Mouse (Mus musculus) ovary, postnatal 10 days (tissue): ENCODE results near the gene Rgs6.

Experiments used
- DNase-seq: peaks from one replicate; pipeline ENCODE4 v3.0.0; 2022; ENCODE audit warnings: low spot score

The Rgs6 gene

DNA sequence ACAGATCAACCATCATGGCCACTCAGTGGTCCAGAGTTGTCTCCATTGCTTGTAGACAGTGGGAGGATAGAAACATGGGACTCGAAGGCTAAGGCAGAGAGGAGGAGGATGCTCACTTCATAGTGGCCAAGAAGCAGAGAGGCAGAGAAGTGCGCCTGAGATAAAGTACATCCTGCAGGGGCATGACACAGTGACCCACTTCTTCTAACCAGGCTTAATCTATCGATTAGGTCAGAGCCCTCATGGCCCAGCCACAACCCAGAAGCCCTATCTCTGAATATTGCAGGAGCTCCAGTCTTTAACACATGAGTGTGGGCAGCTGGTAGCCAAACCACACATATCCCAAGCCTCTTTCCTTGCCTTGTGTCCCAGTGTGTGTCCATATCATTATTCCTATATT is 385.7 kb downstream of the Rgs6 start:
- DNase-seq: no peak

DNA sequence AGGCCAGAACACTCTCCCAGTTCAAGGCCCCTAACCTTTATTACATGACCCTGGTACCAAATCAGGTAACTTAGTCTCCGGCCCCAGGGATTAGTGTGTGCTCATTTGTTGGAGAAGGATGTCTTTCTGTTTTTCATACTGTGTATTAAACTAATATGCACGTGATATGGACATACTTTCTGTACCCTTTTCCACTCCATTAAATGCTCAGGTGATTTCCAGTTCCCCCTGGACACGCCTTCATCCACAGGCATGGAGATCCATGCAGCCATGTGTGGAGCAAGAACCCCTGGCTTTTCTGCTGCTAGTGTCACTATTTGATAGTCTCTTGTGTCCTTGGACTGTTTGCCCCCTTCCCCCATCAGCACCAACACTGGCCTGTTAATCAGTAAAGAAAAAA is 390.2 kb downstream of the Rgs6 start:
- DNase-seq: no peak

DNA sequence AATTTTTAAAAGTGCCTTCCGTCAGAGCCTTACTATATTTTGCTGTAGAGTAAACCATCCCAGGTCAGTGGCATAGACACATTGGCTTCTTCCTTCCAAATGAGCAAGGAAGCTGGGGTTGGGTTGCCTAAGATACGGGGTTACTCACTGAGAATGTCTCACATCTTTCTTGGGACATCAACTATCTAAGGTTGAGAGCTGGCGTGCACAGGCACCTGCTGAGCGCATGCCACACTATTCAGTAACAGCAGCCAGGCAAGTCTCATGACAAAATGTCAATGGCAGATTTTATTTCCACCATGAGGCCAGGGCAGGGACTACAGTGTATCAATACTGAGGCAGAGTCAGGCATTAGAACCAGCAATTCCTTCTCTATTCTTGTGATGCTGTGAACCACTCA is 394.6 kb downstream of the Rgs6 start:
- DNase-seq: no peak

DNA sequence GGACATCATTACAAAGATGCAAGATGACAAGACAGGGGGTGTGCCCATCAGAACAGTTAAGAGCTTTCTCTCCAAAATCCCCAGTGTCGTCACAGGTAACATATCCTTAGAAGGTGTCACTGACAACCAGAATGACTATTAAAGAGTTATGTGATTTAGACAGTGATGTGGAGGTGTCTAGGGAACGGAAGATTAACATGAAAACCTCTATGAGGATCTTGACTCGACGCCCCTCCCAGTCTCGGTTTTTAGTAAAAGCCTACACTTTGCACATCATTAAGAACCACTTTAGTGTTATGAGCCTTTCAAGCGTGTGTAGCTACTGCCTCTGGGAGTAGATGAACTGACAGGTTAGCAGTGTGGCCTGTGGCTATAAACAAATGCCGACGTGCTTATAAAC is 397.2 kb downstream of the Rgs6 start:
- no peak for DNase-seq

DNA sequence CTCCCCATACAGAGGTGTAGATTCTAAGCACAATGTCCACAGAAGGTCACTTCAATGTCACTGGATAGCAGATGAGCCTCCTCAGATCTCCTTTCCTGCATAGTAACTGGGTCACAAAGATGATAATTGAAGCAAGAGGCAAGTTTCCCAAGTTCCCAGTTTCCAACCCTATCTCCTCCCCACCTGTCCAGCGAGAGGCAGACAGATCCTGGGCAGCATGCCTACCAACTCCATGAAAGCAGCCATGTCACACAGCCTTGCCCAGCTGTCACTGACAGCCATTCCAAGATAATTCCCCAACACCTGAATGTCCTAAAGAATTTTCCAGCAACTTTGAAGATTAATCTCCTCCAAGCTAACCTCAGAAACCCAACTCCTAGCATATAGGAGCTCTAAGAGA is 399.6 kb downstream of the Rgs6 start:
- no peak for DNase-seq

DNA sequence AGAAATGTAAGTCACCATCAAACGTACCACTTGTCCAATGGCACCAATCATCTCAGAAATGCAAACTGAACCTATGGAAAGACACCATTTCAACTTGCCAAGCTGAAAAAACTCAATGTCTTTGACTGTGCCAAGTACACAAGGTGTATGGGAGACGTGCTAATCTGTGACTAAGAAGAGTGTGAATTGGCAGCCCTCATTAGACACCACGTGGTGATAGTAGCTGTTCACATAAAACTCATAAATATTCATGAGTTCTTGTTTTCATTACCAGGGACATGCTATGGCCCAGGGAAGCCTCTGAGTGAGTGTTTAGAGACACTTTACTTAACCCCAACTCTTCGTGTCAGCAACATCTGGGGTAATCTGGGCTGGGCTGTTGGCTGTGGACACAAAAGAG is 405.8 kb downstream of the Rgs6 start:
- no peak for DNase-seq

DNA sequence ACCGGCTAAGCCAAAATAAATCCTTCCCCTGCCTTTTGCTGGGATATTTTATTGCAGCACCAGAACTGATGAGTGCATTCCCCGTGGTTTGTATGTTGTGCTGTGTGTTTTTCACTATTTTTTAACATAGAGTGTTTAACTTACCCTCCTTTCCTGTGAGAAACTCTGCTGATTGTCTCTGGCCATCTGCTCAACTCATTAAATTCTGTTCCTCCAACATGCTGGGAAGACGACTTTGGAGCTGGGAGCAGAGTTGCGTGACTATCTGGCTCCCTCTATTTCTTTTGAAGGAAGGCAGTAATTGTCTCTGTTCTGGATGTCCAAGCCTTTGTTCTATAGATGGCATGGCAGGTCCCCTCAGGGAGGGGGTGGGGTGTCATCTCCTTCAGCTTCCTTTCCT is 408.7 kb downstream of the Rgs6 start:
- DNase-seq: no peak

DNA sequence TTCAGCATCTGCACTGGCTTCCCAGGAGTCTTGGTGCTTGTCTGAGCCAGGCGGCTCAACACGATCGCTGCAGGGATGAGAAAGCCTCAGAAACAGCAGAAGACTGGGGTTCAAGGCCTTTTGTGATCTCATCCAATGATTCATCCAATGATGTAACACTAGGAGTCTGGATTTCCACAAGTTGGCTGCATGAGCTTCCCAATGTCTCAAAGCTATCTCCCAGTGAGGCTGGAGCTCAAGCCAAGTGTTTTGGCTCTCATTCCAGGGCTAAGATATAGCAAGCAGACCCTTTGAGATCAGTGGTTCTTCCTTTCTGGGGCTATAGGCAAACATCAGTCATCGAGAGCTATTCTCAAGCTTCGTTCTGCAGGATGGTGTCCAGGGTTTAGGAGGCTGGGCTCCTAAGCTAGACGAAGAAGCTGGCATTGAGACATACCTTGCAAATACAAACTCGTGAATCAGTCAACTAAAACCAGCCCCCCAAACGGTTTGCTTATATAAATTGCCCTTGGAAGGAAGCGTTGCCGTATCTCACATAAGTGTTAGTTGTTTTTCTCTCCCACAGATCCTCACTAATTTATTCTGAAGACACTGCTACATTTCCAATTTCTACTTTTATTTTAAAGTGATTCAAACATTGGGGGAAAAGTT is 410.7 kb downstream of the Rgs6 start:
- no peak for DNase-seq

DNA sequence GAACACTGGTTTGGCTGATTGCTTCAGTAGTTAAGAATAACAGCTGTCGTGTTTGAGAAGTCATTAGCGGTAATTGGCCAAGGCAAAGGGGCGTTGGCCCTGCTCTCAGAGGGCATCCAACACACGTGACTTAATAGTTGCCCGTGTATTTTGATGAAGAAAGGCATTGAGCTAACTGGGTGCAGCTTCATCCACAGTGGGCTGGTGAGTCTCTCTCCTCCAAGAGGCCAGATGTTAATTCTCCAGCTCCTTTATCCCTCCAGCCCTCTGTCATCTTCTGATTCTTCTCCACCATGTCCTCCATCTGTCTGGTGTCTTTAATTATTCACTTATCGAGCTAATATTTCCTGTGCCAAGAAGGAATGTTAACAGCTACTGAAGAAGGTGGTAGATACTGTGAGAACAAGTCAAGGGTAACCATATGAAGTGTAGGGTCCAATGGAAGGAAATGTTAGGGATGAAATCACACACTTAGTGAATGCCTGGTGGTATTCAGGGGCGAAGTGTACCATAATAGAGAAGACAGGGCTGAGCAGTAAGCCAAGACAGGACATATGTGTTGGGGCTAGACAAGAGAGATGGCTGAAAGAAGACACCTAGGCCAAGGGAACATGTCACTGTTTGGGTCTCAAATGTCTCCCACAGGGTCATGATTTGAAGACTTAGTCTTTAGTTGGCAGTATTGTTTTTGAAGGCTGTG is 411.4 kb downstream of the Rgs6 start:
- DNase-seq: no peak

DNA sequence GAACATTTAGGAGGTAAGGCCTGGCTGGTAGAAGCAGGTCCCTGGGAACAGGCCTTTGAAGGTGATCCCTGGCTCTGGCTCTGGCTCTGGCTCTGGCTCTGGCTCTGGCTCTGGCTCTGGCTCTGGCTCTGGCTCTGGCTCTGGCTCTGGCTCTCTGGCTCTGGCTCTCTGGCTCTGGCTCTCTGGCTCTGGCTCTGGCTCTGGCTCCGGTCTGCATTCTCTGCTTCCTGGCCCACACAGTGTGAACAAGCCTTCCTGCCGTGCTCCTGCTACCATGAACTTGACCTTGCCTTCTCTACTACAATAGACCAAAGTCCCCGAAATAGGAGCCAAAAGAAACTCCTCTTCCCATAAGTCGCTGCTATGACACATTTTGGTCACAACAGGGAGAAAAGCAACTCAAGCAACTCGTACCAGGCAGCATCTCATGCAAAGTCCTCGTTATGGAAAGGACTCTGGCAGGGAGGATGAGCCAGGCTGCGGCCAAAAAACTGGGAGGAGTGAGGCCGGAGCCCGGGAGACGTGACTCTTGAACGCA is 412.0 kb downstream of the Rgs6 start:
- DNase-seq: no peak

DNA sequence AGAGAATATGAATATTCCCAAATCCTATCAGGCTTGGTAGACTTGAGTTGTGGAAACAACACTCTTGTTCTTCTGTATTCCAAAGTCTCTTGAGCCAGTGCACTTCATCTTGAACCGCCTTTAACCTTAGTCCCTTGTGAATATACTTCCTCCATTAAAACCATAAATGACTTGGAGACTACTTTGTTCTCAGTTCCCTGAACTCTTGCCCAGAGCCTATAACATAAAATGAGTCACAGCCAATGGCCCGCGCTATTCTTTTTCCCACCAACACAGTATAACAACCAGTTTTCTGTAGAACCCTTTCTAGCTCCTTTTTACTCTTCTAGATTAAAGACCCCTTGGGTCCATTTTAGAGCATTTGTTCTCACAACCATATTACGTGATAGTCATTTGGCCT is 412.9 kb downstream of the Rgs6 start:
- no peak for DNase-seq

DNA sequence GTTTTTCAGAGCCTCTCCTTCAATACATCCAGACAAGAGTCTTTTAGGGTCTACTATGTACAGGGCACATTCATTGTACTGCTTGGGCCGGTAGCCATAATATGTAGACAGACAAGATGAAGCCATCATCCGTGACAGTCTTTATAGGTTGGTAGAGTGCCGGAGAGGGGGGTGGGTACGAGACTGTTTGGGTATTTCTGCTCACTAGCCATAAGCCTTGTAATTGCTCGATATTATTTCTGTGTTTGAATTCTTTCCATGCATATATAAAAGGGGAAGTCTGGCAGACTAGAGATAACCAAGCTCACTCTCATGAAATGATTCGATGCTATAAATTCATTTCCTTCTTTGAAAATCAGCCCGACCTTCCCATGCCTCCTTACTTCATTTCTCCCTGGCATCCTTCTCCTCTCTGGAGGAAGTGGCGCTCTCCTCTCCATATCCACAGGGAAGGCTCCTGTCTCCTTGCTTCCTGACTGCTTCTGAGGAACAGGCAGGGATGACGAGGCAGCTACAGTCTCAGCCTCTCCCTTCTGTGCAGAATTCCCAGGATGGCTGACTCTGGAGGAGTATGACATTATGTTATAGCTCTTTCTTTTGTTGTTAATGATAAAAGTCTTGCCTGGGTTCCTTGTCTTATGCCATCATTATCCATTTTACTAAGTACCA is 416.1 kb downstream of the Rgs6 start:
- no peak for DNase-seq

DNA sequence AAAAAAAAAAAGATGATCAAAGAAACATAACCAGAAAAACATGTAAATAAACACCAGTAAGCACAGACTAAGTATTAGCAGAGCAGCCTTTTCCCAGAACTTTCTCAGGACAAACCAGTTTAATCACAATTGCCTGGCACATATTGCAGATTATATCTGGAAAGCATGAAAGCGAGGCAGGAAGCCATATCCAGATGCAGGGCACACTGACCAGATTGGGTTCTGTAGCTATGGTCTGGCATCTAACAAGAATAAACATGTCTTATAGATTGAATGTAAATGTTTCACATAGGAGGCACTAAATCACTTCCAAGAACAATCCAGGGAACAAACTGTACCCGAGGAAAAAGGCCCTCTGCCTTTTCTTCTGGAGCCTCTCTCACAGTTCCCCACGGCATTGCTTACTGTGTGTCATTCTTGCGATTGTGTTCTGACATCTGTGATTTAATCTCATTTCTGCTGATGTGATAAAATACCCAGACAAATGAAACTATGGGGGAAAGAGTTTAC is 423.0 kb downstream of the Rgs6 start:
- no peak for DNase-seq

DNA sequence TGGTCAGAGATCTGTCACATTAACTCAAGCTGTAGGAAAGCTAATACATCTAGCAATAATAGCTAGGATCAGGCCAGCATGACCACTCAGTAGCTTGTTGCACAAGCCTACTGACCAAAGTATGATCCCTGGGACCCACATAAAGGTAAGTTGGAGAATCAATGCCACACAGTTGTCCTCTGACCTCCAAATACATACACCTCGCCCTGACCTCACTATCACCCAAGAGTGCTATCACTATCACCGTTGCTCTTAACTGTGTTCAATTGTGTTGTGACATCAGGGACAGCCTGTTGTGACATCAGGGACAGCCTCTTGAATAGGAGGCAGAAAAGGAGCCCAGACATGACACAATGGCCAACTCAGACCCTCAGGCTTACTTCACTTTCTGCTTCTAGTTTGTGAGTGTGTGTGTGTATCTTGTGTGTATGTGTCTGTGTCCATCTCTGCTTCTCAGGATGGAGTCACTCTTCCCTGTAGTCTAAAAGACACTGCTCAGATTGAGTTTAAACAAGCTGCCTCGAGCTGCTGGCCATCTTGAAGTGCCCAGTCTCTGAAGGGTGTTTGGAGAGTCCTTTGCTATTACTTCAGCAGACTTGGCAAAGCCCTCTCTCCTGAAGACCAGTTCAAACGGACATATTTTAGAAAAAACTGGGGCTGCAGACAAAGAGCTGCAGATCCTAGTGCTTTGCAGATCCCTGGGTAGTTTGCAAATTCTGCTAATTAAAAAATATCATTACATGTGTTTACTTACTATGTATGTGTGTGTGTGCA is 426.0 kb downstream of the Rgs6 start:
- DNase-seq: no peak

DNA sequence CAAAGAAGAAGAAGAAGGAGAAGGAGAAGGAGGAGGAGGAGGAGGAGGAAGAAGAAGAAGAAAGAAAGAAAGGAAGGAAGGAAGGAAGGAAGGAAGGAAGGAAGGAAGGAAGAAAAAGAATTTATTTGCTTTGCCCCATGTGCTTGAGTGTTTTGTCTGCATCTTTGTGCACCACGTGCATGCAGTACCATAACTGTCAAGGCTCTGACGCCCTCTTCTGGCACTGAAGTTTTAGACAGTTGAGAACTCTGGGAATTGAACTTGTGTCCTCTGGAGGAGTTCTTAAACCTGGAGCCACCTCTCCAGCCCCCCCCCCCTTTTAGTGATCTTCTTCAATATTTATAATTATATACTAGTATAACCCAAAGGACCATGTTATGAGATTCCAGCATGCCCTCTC is 426.8 kb downstream of the Rgs6 start:
- no peak for DNase-seq

DNA sequence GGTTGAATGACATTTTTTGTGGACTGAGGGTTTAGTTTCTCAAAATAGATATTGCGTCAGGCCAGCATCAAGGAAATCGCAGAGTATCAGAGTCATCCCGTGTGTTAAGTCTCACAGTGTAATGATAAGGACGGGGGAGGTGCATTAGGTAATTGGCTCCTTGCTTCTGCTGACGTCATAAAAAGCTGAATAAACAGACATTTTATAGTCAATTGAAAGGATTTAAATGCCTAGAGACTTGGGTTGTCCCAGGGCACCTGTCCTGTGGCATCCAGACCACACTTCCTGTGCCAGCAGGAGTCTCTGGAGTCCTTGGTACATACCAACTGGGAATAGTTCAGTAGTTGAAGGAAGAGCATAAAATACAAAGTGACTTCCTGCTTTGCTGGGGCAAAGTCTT is 427.3 kb downstream of the Rgs6 start:
- no peak for DNase-seq

DNA sequence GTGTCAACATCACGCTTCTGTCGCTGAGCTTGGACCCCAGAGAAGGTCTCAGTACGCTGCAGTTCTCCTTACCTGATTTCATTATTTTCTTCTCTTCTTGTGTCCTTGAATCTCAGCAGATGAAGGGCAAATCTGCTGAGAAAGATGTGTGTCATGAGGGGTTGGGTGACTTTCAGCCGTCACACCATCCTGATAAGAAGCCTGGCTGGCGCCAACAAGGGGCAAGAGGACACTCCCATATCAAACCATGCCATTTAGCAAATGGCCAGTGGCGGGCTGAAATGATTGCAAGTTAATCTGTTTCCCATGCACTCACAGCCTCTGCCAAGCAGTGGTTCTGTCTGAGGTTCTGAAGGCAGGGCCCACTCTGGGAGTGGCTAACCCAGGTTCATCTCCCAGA is 428.4 kb downstream of the Rgs6 start:
- DNase-seq: no peak

DNA sequence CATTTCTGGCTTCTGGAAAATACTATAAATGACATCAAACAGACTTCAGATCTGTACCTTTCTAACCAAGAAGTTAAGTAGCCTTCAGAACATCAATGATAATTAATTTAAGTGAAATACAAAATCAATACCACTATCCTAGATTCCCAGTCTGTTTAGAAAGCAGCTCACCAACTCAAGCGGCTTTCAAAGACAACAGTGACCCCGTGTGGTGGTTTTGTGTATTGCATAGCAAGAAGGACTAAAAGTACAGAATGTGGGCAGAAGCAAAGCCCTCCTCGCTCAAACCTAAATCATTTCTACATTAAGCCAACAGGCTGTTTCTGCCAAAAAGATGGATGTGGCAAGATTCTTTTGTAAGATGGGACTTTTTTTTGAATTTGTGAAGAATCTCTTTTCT is 429.9 kb downstream of the Rgs6 start:
- peak; percentile 77 for DNase-seq

DNA sequence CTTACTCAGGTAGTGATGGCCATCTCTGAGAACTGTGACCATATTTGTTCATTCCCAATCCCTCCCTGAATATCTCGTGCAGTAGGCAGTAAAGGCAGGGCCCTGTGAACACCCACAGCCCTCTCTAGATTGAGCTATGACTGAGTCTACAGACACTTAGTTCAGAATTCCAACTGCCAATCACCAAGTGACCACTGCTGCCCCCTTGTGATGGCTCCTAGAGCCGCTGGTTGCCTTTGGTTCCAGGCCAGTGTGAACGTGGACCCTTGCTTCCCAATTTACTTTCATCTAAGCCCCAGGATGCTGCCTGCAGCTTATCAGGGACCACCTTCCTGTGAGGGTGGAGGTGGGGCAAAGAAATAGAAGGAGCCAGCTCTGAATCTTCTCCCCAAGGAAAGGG is 438.9 kb downstream of the Rgs6 start:
- no peak for DNase-seq

DNA sequence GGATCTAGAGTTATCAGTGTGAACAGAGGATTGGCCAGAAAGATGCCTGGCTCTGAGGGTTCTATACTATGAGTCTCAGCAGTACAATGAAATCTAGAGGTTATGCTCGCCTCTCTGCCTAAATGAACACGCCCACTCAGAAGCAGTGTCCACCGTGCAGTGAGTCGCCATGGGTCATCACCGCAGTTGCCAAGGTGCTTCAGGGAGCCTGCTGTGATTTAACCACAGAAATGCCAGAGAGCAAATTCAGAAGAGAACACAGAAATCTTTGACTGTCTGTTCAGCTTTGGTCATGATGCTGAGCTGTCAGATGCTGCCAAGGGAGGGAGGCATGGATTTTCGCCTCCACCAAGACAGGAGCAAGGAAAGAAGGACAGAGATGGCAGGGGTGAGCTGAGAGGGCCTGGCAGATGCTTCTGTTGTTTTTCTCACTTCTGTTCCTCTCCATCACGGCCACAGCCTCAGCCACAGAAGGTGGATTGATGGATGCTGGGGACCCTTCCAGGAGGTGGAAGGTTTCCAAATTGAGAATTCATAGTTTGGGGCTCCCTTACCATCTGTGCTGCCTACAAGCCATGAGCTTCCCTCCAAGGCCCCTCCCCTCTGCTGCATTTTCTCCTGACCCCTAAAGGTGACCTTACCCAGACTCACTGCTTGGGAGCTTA is 445.2 kb downstream of the Rgs6 start:
- DNase-seq: no peak

DNA sequence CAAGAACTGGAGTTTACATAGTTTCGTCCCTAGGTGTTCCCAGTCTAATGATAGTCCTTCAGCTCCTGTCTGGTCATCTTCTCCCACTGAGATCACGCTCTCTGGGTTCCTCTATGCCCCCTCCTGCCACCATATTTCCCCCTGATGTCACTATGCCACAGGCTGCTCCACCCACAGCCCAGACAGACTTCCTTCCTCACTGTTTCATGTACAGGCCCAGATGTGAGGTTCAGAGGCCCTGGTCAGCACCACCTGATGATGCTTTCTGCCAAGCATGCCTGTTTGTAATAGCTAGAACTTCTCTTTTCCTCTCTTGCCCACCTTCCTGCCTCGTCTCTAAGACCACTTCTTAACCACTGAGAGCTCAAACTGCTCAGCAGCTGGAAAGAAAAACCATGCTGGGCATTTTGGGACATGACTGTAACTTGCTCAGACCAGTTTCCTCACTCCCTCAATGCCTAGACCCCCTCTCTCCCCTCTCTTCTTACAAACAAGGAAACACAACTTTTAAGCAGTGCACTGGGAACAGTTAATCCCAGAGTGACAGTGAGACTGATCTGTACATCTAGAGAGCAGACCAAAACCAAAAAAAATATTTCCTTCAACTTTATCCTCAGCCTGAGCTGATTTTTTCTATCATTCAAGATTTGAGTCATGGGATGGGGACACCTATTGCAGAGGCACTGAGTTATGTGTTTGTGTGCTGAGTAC is 446.9 kb downstream of the Rgs6 start:
- DNase-seq: no peak
